Mouse (Mus musculus) embryonic facial prominence, embryonic 12.5 days (tissue): ENCODE measurements around the gene Ahnak2. TPM values are rescaled to one million over a fixed set of nuclear protein-coding genes. Genes with fewer than 3 reads are reported as not detected.

Experiments
- ATAC-seq: fragments of 200-750 bp; cut with Nextera tagmentation; 2 replicates; pipeline ENCODE4 v1.8.0; 2017; ENCODE audit not compliant: insufficient number of reproducible peaks, insufficient read depth, low FRiP score, low TSS enrichment
- H3K27ac ChIP-seq: fragments of 300-500 bp; sonication (generic); 2 replicates; pipeline ENCODE4 v1.5.1; 2016; ENCODE audit warnings: mild to moderate bottlenecking
- H3K27me3 ChIP-seq: fragments of 300-500 bp; sonication (generic); 2 replicates; pipeline ENCODE4 v1.6.1; 2016; ENCODE audit warnings: mild to moderate bottlenecking, moderate library complexity
- H3K36me3 ChIP-seq: fragments of 300-500 bp; sonication (generic); 2 replicates; pipeline ENCODE4 v1.6.1; 2016; ENCODE audit warnings: mild to moderate bottlenecking
- H3K4me1 ChIP-seq: fragments of 300-500 bp; sonication (generic); 2 replicates; pipeline ENCODE4 v1.6.1; 2016
- H3K4me2 ChIP-seq: fragments of 300-500 bp; sonication (generic); replicated peaks from 2 replicates; pipeline ENCODE4 v1.6.1; 2016; ENCODE audit warnings: mild to moderate bottlenecking, moderate library complexity
- H3K4me3 ChIP-seq: fragments of 300-500 bp; sonication (generic); 2 replicates; pipeline ENCODE4 v1.5.1; 2016; ENCODE audit warnings: mild to moderate bottlenecking
- H3K9ac ChIP-seq: fragments of 300-500 bp; sonication (generic); 2 replicates; pipeline ENCODE4 v1.6.1; 2016; ENCODE audit warnings: mild to moderate bottlenecking, moderate library complexity
- H3K9me3 ChIP-seq: fragments of 300-500 bp; sonication (generic); 2 replicates; pipeline ENCODE4 v1.6.1; 2016; ENCODE audit warnings: mild to moderate bottlenecking, moderate library complexity
- WGBS: fragments of 180-500 bp; shearing (Covaris S2); methylation state at CpG from one replicate; pipeline ENCODE4 v1.1.7; 2016; 5-methylcytosine and 5-hydroxymethylcytosine counted together
- polyA plus RNA-seq: library from polyadenylated mRNA; unstranded; fragments of >200 nt; fragmentation: Nextera tagmentation; extraction: Ambion mirVana; gene quantifications from 2 replicates; pipeline ENCODE4 v1.2.1, GENCODE M21; 2016

The Ahnak2 gene
- polyA plus RNA-seq, 1 experiment from 2014 or later: 0.83 TPM

DNA sequence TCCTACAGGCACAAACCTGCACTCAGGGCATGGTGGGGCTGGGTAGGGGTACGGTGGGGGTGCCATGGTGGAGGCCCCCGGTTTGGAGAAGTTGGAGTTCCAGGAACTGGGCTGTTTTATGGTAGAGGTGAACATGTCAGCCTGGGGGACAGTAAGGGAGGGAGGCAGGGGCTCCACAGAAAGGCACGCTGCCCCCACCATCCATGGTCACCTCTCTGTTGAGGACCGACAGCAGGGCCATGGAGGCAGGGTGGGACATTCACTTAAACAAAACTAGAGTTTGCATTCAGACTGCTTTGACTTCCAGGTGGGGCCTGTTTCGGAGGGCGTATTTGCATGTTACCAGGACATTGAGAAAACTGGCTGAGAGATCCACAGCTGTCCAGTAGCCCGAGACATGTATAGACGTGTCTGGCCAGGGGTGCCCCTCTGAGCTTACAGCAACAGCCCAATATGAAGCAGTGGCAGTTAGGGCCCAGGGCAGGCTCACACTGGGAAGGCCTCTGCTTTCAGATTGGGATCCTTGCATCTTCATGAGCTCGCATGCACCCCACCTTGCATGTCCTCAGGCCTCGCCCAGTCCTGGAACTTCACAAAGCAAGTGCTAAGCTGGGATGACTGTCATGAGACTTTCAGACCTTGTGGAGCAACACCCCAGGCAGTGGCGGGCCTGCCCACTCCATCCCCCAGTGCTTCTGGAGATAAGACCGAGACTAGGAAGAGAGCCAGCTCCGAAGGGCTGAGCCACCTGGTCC is 8.7 kb downstream of the Ahnak2 start:
- Histone ChIP-seq H3K27me3 (0 out of 2 replicates have a peak, but pooled peaks cover 4% of the 10 kb centered on the region), H3K27ac (no peak overlapping the region), H3K9me3 (no peaks in the 10 kb centered on the region), H3K9ac (no peak overlapping the region), H3K4me2 (no peak overlapping the region), H3K36me3 (no peaks in the 10 kb centered on the region), H3K4me3 (no peak overlapping the region), H3K4me1 (peaks cover 15% of the 10 kb centered on the region)
- no peak for ATAC-seq
- 73% methylated on average over 13 of the region's 13 CpGs for WGBS

DNA sequence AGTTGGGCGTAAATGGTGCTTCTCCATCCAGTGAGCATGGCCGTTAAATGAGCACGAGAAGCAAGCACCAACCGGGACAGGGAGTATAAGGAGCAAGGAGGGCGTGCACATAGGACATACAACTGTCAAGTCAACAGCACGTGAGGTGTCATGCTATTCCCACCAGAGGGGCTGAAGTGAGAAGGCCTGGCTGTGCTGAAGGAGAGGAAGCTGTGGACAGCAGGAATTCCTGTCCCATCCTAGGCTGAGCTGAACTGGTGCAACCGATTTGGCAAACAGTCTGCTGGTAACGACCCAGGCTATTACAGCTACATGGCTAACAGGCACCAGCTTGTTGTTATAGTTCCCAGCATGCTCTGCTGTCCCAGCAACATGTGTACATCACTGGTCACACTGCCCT is 11.4 kb downstream of the Ahnak2 start:
- Histone ChIP-seq H3K4me3 (no peak overlapping the region), H3K27ac (no peak overlapping the region), H3K9ac (no peak overlapping the region), H3K36me3 (no peaks in the 10 kb centered on the region), H3K4me2 (no peak overlapping the region), H3K4me1 (peaks cover 15% of the 10 kb centered on the region), H3K27me3 (no peaks in the 10 kb centered on the region), H3K9me3 (no peaks in the 10 kb centered on the region)
- no peak for ATAC-seq
- 71% methylated on average over 8 of the region's 8 CpGs for WGBS

DNA sequence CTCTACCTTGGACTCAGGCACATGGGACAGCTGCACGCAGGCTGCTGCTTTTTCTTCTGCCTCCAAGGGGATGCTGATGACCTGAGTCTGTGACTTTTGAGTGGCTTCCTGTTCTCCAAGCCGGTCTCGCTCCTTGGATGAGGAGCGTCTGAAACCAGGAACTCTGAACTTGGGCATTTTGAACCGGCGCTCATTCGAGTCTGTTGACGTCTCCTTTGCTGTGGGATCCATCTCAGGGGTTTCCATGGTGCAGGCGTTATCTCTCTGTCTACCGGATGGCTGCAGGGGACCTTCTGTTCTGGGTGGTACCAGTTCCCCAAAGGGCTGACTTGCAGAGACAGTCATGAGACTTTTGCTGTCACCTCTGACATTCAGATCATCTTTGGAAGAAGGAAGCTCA is 28.0 kb downstream of the Ahnak2 start:
- Histone ChIP-seq H3K36me3 (no peaks in the 10 kb centered on the region), H3K4me1 (no peaks in the 10 kb centered on the region), H3K4me2 (no peak overlapping the region), H3K27ac (no peak overlapping the region), H3K27me3 (no peaks in the 10 kb centered on the region), H3K9ac (no peak overlapping the region), H3K9me3 (0 out of 2 replicates have a peak, but pooled peaks cover 7% of the 10 kb centered on the region), H3K4me3 (no peak overlapping the region)
- no peak for ATAC-seq
- 90% methylated on average over 10 of the region's 10 CpGs for WGBS

DNA sequence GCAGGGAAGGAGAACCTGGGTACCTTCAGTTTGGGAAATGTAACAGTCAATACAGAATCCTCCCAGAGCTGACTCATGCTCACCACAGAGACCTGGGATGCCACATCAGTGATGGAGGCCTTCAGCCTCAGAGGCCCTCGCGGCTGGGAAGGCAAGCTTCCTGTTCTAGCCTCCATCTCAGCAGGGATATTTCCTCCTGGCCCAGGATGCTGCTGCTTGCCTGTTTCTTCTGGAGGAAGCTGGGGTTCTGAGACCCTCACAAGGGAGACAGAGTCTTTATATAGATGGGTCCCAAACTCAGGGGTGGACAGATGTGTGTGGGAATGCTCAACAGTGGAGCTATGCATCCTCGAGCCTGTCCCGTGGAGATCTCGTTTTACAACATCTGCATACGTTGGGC is 28.4 kb downstream of the Ahnak2 start:
- Histone ChIP-seq H3K9ac (no peak overlapping the region), H3K36me3 (no peaks in the 10 kb centered on the region), H3K9me3 (0 out of 2 replicates have a peak, but pooled peaks cover 7% of the 10 kb centered on the region), H3K4me3 (no peak overlapping the region), H3K4me2 (no peak overlapping the region), H3K27me3 (no peaks in the 10 kb centered on the region), H3K4me1 (no peaks in the 10 kb centered on the region), H3K27ac (no peak overlapping the region)
- no peak for ATAC-seq
- WGBS: 71% methylated on average over 6 of the region's 6 CpGs

DNA sequence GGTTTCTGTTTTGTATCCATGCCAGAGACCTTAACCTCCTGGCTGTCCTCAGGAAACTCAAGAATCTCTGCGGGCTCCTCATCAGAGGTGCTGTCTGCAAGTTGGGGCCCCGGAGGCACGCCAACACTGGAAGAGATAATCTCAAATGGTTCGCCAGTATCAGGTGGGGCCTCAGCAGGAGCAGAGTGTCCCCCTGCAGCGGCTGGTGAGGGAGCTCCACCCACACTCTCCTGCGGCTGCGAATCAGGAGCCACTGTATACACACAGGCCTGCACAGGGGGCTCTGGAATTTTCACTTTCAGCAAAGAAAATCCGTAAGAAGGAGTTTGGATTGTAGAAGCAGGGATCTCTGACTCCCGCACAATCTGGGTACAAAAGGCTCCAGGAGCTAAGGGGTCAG is 29.1 kb downstream of the Ahnak2 start:
- no peak overlapping the region for H3K4me3 ChIP-seq
- H3K27me3 ChIP-seq: no peaks in the 10 kb centered on the region
- H3K9ac ChIP-seq: no peak overlapping the region
- WGBS: 39% methylated on average over 9 of the region's 9 CpGs
- H3K36me3 ChIP-seq: no peaks in the 10 kb centered on the region
- no peak overlapping the region for H3K27ac ChIP-seq
- no peaks in the 10 kb centered on the region for H3K4me1 ChIP-seq
- ATAC-seq: no peak
- no peak overlapping the region for H3K4me2 ChIP-seq
- 0 out of 2 replicates have a peak, but pooled peaks cover 7% of the 10 kb centered on the region for H3K9me3 ChIP-seq

DNA sequence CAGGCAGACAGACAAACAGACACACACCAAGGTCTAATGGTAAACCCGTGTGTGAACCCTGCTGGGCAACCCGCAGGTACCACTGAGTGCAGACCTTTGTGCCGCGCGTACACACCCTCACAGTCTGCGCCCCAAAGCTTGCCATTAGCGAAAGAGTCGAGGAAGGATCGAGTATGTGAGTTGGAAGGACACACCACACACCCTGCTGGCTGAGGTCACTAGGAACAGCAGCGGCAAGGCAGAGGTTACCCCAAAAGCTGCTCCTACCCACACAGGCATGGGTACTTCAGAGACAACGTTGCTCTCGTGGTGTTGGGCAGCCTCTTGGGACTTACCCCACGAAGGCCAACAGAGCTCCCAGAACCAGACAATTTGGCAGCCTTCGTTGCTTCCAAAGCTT is 30.2 kb downstream of the Ahnak2 start:
- 89% methylated on average over 14 of the region's 14 CpGs for WGBS

DNA sequence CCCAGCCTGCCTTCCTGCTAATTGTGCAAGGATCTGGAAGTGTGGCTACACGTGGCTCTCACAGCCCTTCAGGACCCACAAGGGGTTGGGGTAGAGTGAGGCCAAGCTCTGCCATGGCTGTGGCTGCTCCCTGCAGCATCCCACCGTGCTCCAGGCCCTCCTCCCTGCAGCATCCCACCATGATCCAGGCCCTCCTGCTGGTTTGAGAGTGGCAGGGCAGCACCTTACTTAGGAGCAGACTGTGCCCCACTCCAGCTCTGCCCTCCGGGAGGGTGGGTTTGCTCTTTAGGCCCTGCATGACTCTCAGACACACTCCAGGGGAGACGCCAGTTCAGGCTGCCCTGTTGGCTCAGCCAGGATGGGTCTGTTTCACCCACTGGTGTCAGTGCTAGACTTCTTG is 32.1 kb downstream of the Ahnak2 start:
- Histone ChIP-seq H3K36me3 (no peaks in the 10 kb centered on the region), H3K4me3 (no peak overlapping the region), H3K27ac (no peak overlapping the region), H3K9ac (no peak overlapping the region; the same call in 1 of the 2 replicates), H3K27me3 (no peaks in the 10 kb centered on the region), H3K4me1 (no peaks in the 10 kb centered on the region), H3K4me2 (no peak overlapping the region), H3K9me3 (0 out of 2 replicates have a peak, but pooled peaks cover 5% of the 10 kb centered on the region)
- 86% methylated on average over 4 of the region's 4 CpGs for WGBS
- ATAC-seq: no peak

More for the DNA sequence above, 30.2 kb downstream of the Ahnak2 start:
- no peaks in the 10 kb centered on the region for H3K27me3 ChIP-seq
- H3K27ac ChIP-seq: no peak overlapping the region
- H3K4me1 ChIP-seq: no peaks in the 10 kb centered on the region
- 0 out of 2 replicates have a peak, but pooled peaks cover 7% of the 10 kb centered on the region for H3K9me3 ChIP-seq
- no peak overlapping the region for H3K4me3 ChIP-seq
- H3K4me2 ChIP-seq: no peak overlapping the region
- ATAC-seq: no peak
- no peak overlapping the region for H3K9ac ChIP-seq
- H3K36me3 ChIP-seq: no peaks in the 10 kb centered on the region

DNA sequence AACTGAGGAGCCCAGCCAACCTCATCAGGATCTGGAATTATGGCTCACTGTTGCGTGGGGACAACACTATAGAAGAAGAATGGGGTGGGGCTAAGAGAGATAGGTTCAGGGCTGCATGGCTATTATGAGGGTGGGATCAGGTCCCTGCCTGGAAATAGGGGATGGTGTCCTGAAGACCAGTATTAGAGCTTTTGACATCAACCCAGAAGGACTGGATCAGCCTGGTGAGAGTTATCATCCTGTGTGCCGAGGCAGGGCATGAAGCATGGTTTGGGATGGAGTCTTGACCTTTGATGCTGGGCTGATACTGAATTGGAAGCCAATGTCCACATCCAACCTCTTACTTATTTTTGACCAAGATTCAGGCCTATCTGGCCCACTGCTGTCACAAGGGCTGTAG is 32.7 kb downstream of the Ahnak2 start:
- Histone ChIP-seq H3K4me3 (no peak overlapping the region), H3K9me3 (0 out of 2 replicates have a peak, but pooled peaks cover under 1% of the 10 kb centered on the region), H3K4me1 (no peaks in the 10 kb centered on the region), H3K4me2 (no peak overlapping the region), H3K27ac (no peak overlapping the region), H3K27me3 (no peaks in the 10 kb centered on the region), H3K9ac (no peak overlapping the region), H3K36me3 (no peaks in the 10 kb centered on the region)
- 58% methylated on average over 2 of the region's 2 CpGs for WGBS
- ATAC-seq: no peak

DNA sequence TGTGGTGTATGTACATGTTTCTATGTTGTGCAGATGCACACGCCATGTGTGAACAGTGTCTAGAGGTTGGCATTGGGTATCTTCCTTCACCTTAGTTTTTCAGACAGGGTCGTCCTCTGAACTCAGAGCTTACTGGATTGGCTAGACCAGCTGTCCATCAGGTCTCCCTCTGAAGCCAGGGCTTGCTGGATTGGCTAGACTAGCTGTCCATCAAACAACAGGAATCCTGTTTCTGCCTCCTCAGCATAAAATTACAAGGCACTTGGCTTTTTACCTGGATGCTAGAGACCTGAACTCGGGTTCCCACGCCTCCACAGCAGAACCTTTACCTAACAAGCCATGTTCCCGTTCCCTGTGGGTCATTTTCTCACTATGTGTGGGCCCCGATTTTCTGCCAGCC is 33.4 kb downstream of the Ahnak2 start:
- H3K4me1 ChIP-seq: no peaks in the 10 kb centered on the region

DNA sequence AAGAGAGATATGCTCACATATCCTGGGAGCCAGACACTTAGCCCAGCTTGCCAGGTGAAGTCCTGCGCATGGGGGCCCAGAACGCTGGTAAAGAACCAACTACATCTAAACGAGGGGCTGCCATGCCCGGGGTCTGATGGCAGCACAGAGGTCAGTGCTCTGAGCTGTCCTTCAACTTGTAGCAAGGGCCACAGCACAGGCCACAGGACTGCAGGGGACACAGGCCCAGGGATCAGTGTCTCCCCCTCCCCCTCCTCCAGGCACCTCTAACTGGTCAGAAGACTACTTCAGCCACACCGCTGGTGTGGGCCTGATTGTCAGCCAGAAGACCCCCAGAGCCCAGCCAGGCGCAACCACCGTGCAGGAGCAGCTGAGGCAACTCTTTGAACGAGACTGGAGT is 34.3 kb downstream of the Ahnak2 start:
- Histone ChIP-seq H3K4me3 (no peak overlapping the region), H3K9me3 (no peaks in the 10 kb centered on the region), H3K9ac (no peak overlapping the region), H3K4me2 (no peak overlapping the region), H3K27me3 (no peaks in the 10 kb centered on the region), H3K4me1 (no peaks in the 10 kb centered on the region), H3K36me3 (no peaks in the 10 kb centered on the region), H3K27ac (no peak overlapping the region)
- 88% methylated on average over 8 of the region's 8 CpGs for WGBS
- ATAC-seq: no peak

More for the DNA sequence above, 33.4 kb downstream of the Ahnak2 start:
- ATAC-seq: no peak
- Histone ChIP-seq H3K27ac (no peak overlapping the region; the same call in 1 of the 2 replicates), H3K36me3 (no peaks in the 10 kb centered on the region), H3K9me3 (no peaks in the 10 kb centered on the region), H3K4me3 (no peak overlapping the region), H3K27me3 (no peaks in the 10 kb centered on the region), H3K4me2 (no peak overlapping the region), H3K9ac (no peak overlapping the region)
- 82% methylated on average over 6 of the region's 6 CpGs for WGBS

DNA sequence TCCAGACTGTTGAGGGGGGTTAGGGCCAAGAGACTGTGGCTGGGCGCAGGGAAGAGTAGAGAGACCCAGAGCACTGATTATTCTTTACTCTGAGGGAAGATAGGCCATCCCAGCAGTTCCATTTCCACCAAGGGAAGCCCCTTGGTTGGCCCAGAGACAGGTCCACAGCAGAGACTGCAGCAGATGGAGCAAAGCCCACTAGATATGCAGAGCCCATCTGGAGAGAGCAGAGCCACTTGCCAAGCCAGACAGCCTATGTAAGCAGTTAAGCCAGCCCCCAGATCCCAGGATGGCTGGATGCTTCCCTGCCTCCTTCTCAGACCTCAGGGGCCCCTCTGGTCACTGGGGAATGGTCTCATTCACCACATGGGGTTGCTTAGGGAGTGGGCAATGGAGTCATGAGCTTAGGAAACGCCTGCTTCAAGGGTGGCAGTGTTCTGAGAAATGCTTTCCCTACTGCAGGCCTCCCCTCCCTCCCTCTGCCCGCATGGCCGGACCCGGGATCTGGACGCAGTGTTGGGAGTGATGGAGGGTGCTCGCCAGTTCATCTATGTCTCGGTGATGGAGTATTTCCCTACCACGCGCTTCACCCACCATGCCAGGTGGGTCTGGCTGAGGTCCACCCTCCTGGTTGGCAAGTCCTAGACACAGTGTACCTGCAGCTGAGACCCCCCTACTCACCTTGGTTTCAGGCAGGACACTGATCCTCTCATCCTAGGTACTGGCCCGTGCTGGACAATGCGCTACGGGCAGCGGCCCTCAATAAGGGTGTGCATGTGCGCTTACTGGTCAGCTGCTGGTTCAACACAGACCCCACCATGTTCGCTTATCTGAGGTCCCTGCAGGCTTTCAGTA is 35.2 kb downstream of the Ahnak2 start:
- Histone ChIP-seq H3K4me1 (no peaks in the 10 kb centered on the region), H3K9me3 (no peaks in the 10 kb centered on the region), H3K27ac (no peak overlapping the region), H3K4me2 (no peak overlapping the region), H3K4me3 (no peak overlapping the region), H3K36me3 (no peaks in the 10 kb centered on the region), H3K9ac (no peak overlapping the region), H3K27me3 (no peaks in the 10 kb centered on the region)
- ATAC-seq: no peak
- WGBS: 87% methylated on average over 16 of the region's 16 CpGs

DNA sequence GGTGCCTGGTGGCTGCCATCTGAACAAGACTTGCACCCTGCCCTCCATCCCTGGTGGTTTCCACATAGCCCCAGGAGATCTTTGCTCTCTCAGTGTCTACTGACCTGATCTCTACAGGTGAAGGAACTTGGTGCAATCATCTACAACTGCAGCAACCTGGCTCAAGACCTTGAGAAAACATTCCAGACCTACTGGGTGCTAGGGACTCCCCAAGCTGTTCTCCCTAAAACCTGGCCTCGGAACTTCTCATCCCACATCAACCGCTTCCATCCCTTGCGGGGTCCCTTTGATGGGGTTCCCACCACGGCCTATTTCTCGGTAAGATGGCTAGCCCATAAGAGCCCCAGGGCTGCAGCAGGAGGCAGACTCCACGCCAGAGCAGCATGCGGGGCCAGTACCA is 35.9 kb downstream of the Ahnak2 start:
- no peak for ATAC-seq
- H3K4me3 ChIP-seq: no peak overlapping the region
- H3K4me2 ChIP-seq: no peak overlapping the region
- no peaks in the 10 kb centered on the region for H3K27me3 ChIP-seq
- no peaks in the 10 kb centered on the region for H3K4me1 ChIP-seq
- no peaks in the 10 kb centered on the region for H3K36me3 ChIP-seq
- no peak overlapping the region for H3K27ac ChIP-seq
- no peaks in the 10 kb centered on the region for H3K9me3 ChIP-seq
- WGBS: 87% methylated on average over 7 of the region's 7 CpGs
- H3K9ac ChIP-seq: no peak overlapping the region
